Mouse (Mus musculus) lung, postnatal 0 days (tissue): ENCODE measurements around the gene Flywch2. TPM values are rescaled to one million over a fixed set of nuclear protein-coding genes. Genes with fewer than 3 reads are reported as not detected.

Experiments
- ATAC-seq: fragments of 200-750 bp; cut with Nextera tagmentation; 2 replicates; pipeline ENCODE4 v1.8.0; 2017; ENCODE audit warnings: moderate library complexity
- DNase-seq: peaks from one replicate; pipeline ENCODE4 v3.0.0-alpha.2; 2016; ENCODE audit warnings: low spot score
- H3K27ac ChIP-seq: fragments of 300-500 bp; sonication (generic); 2 replicates; pipeline ENCODE4 v1.5.1; 2014; ENCODE audit warnings: antibody characterized with exemption, mild to moderate bottlenecking, low read length, mixed read lengths
- H3K27me3 ChIP-seq: fragments of 300-500 bp; sonication (generic); replicated peaks from 2 replicates; pipeline ENCODE4 v1.6.1; 2014; ENCODE audit warnings: low read length, mixed read lengths; ENCODE audit not compliant: insufficient read depth
- H3K36me3 ChIP-seq: fragments of 300-500 bp; sonication (generic); 2 replicates; pipeline ENCODE4 v1.6.1; 2014; ENCODE audit warnings: low read length, mixed read lengths; ENCODE audit not compliant: insufficient read depth
- H3K4me1 ChIP-seq: fragments of 300-500 bp; sonication (generic); 2 replicates; pipeline ENCODE4 v1.6.1; 2014; ENCODE audit warnings: antibody characterized with exemption, low read depth, low read length, mixed read lengths; ENCODE audit not compliant: insufficient read depth
- H3K4me2 ChIP-seq: fragments of 300-500 bp; sonication (generic); replicated peaks from 2 replicates; pipeline ENCODE4 v1.6.1; 2014; ENCODE audit warnings: low read depth, mild to moderate bottlenecking, low read length, moderate library complexity, mixed read lengths
- H3K4me3 ChIP-seq: fragments of 300-500 bp; sonication (generic); 2 replicates; pipeline ENCODE4 v1.5.1; 2014; ENCODE audit warnings: low read depth, low read length
- H3K9ac ChIP-seq: fragments of 300-500 bp; sonication (generic); replicated peaks from 2 replicates; pipeline ENCODE4 v1.6.1; 2014; ENCODE audit warnings: low read depth, mild to moderate bottlenecking
- H3K9me3 ChIP-seq: fragments of 300-500 bp; sonication (generic); 2 replicates; pipeline ENCODE4 v1.6.1; 2016; ENCODE audit warnings: low read length, mixed read lengths
- CTCF ChIP-seq: IDR thresholded peaks from 2 replicates; pipeline ENCODE4 v1.5.1; 2016; ENCODE audit warnings: antibody characterized with exemption, mild to moderate bottlenecking
- EP300 ChIP-seq: IDR thresholded peaks from 2 replicates; pipeline ENCODE4 v1.6.1; 2016; ENCODE audit warnings: antibody characterized with exemption, mild to moderate bottlenecking, control low read depth
- whole genome bisulfite sequencing: fragments of 180-500 bp; shearing (Covaris S2); extraction: QIAGEN DNeasy Blood & Tissue Kit; methylation state at CpG from one replicate; pipeline ENCODE4 v1.1.7; 2014; 5-methylcytosine and 5-hydroxymethylcytosine counted together
- polyA plus RNA-seq: library from polyadenylated mRNA; unstranded; fragments of >200 nt; fragmentation: Nextera tagmentation; extraction: Ambion mirVana; gene quantifications from 2 replicates; pipeline ENCODE4 v1.2.1, GENCODE M21; 2015

Flywch2 gene
- polyA plus RNA-seq, 1 experiment from 2014 or later: 18.6 TPM

DNA sequence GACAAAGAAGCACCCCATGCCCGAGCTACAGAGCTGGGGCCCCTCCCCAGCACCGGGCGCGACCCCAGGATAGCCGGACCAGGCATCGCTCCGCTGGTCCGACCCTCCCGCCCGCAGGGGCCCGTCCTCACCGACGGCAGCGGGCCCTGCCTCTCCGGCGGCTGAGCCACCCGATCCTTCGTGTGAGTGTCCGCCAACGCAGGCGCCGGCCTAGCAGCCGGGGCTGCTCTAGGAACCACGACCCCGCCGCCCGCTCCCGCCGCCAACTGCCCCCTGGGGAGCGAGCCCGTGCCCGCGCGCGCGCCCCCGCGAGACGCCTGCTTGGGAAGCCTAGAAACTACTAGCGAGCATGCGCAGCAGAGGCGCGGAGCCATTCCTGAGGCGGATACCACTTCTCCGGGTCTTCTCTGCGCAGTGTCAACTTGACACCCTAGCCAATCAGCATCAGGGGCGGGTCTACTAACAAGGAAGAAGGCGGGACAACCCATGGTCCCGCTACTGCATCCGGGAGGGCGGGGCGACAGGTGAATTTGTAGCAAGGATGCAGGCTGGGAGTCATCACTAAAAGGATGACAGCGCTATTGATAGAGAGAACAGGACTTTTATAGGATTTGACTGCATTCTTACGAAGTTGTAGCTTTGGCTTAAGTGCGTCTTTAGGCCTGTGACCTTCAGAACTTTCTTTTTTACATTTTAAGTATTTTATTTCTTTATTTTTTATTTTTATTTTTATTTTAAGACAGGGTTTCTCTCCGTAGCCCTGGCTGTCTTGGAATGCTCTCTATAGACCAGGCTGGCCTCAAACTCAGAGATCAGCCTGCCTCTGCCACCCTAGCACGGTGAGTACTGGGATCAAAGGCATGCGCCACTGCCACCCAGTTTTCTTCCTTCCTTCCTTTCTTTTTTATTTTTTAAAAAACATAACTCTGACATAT is 14.3 kb downstream of the Flywch2 start, which contains the start of gene Flywch1:
Gene Flywch1 (minus strand): TSS at position 319 of the 935 bp plus-strand sequence.
- Histone ChIP-seq H3K4me1 (no peaks in the 10 kb centered on the region), H3K36me3 (no peaks in the 10 kb centered on the region), H3K9ac (peak within 1 kb of the TSS; percentile 92), H3K4me3 (peak within 1 kb of the TSS; percentile 92), H3K27ac (peak within 1 kb of the TSS; percentile 68), H3K27me3 (no peaks in the 10 kb centered on the region), H3K9me3 (no peaks in the 10 kb centered on the region), H3K4me2 (peak within 1 kb of the TSS; percentile 73)
- TF ChIP-seq EP300: peak; percentile 54; the same call in 1 of the 2 replicates
- TF ChIP-seq CTCF: no peak
- peak; percentile 99 for DNase-seq
- 3% methylated on average over 49 of the region's 58 CpGs for WGBS
- peak; percentile 99 for ATAC-seq

DNA sequence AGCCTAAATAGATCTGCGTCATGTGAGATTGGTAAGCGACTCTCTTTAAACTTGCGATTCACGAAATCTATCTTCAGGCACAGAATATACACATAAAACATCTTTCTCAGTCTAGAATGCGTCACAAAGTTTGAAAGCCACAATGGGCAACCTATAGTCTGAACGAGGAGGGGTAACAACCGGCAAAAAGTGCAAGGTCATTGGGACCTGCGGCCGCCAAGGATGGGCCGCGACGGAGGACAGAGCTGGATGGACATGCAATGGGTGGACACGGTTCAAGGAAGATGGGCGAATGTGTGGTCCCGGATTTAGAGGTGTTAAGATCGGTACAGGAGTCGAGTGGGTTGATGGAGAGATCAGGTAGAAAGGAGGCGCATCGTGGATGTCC is 15.0 kb downstream of the Flywch2 start:
- DNase-seq: peak; percentile 28
- Histone ChIP-seq H3K27me3 (no peaks in the 10 kb centered on the region), H3K4me1 (no peaks in the 10 kb centered on the region), H3K9me3 (no peaks in the 10 kb centered on the region), H3K27ac (peak overlapping the region; percentile 68), H3K9ac (peak overlapping the region; percentile 92), H3K4me2 (peak overlapping the region; percentile 73), H3K36me3 (no peaks in the 10 kb centered on the region), H3K4me3 (peak overlapping the region; percentile 92)
- TF ChIP-seq CTCF (no peak), EP300 (no peak)
- ATAC-seq: no peak
- 1% methylated on average over 19 of the region's 19 CpGs for WGBS

DNA sequence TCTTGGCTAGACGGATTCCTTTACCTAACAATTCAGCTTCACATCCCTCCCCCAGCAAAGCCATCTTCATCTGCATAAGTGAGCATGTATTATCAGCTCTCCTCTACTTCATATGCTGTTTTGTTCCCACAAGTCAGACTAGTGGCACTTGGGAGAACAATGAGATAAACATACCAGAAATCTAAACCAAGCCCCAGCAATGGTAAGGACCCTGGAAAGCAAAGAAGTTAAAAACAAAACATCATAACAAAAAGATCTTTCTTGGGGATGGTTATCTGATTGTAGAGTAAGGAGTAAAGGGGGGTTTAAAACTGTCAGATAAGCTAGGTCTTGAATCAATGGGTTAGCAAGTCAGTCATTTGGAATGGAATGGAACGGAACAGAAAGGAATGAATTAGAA is 15.4 kb downstream of the Flywch2 start:
- H3K4me2 ChIP-seq: peak overlapping the region; percentile 73
- H3K4me1 ChIP-seq: no peaks in the 10 kb centered on the region
- H3K27ac ChIP-seq: 0 out of 2 replicates have a peak overlapping the region, but pooled peaks have one; percentile 68
- no peaks in the 10 kb centered on the region for H3K36me3 ChIP-seq
- no peak for TF ChIP-seq EP300
- 24% methylated on average over 2 of the region's 2 CpGs for WGBS
- ATAC-seq: no peak
- no peak for DNase-seq
- no peak overlapping the region for H3K9ac ChIP-seq
- H3K27me3 ChIP-seq: no peaks in the 10 kb centered on the region
- H3K4me3 ChIP-seq: peak overlapping the region; percentile 92
- no peaks in the 10 kb centered on the region for H3K9me3 ChIP-seq

DNA sequence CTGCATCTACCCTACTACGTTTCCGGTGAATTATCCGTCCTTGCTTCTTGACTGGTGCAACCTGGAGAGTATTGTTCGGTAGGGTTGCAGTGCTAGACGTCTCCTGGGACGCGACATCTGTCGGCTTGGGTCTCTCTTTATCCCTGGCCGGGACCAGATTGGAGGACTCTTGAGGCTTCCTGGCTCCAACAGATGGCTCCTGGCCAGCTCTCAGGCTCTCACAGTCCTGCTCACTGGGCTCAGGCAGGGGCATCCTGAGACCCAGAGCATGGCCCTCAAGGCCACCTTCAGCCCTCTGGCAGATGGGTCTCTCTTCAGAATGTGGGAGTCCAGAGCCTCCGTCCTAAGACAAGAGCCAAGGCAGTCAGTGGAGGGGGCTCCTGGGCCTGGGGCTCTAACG is 22.9 kb downstream of the Flywch2 start:
- H3K4me3 ChIP-seq: no peak overlapping the region
- WGBS: 85% methylated on average over 11 of the region's 11 CpGs
- DNase-seq: no peak
- no peak for TF ChIP-seq EP300
- TF ChIP-seq CTCF: no peak
- 0 out of 2 replicates have a peak, but pooled peaks cover 6% of the 10 kb centered on the region for H3K36me3 ChIP-seq
- H3K9me3 ChIP-seq: no peaks in the 10 kb centered on the region
- H3K9ac ChIP-seq: no peak overlapping the region
- ATAC-seq: no peak
- H3K4me1 ChIP-seq: no peaks in the 10 kb centered on the region
- no peak overlapping the region for H3K27ac ChIP-seq
- no peak overlapping the region for H3K4me2 ChIP-seq
- no peaks in the 10 kb centered on the region for H3K27me3 ChIP-seq

DNA sequence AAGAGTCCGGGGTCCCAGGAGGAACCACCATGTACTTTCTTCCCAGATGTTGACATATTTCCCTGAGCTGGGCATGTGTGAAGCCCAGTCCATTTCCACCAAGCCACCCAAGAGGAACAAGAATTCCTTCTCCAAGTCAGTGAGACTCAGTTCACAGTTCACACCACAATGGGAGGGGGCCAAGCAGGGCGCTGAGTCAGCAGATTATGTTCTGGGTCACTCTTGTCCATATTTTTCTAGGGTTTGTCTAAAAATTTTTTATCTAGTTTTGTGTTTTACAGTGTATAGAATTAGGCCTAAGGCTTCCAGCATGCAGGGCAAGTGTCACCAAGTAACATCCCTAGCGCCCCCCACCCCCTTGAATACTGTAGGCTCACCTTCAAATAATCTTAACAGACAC is 24.7 kb downstream of the Flywch2 start:
- no peak for TF ChIP-seq CTCF
- no peak for TF ChIP-seq EP300
- Histone ChIP-seq H3K27ac (no peak overlapping the region), H3K9me3 (no peaks in the 10 kb centered on the region), H3K4me3 (no peak overlapping the region), H3K4me2 (no peak overlapping the region), H3K4me1 (no peaks in the 10 kb centered on the region), H3K36me3 (0 out of 2 replicates have a peak, but pooled peaks cover 6% of the 10 kb centered on the region), H3K9ac (no peak overlapping the region), H3K27me3 (no peaks in the 10 kb centered on the region)
- DNase-seq (no peak), ATAC-seq (no peak)
- WGBS: 92% methylated on average over 3 of the region's 3 CpGs

DNA sequence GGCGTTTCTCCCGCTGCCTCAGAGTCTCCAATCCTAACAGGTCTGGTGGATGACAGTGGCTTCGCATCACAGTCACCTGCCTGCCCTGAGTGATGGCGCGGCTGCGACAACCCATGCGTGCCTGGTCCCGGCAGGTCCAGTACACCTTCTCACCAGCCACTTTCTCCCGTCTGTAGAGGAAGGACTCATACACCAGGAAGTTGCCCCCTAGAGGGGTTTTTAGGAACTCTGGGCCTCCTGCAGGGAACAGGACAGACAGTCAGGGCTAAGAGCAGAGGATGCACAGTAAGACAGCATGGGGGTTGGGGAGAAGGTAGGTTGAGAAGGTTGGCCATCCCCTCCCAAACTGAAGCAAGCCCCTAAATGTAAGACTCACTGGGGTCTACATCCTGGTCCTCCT is 25.6 kb downstream of the Flywch2 start:
- no peaks in the 10 kb centered on the region for H3K9me3 ChIP-seq
- 92% methylated on average over 9 of the region's 9 CpGs for WGBS
- H3K27me3 ChIP-seq: no peaks in the 10 kb centered on the region
- ATAC-seq (no peak), DNase-seq (no peak)
- TF ChIP-seq CTCF: no peak
- no peak for TF ChIP-seq EP300
- no peaks in the 10 kb centered on the region for H3K4me1 ChIP-seq
- 0 out of 2 replicates have a peak, but pooled peaks cover 6% of the 10 kb centered on the region for H3K36me3 ChIP-seq
- no peak overlapping the region for H3K4me3 ChIP-seq
- no peak overlapping the region for H3K27ac ChIP-seq
- H3K9ac ChIP-seq: no peak overlapping the region
- no peak overlapping the region for H3K4me2 ChIP-seq
